Mouse (Mus musculus) right cerebral cortex, postnatal 25 days (tissue): ENCODE measurements around the gene Snapc2.
"Not testable (repeated sequence)": the region's sequence is repeated elsewhere in the genome, so short reads cannot be mapped to it uniquely, and the experiment has no call there.

Experiments
- DNase-seq: peaks from one replicate; pipeline ENCODE4 v3.0.0; 2022

Snapc2 gene

DNA sequence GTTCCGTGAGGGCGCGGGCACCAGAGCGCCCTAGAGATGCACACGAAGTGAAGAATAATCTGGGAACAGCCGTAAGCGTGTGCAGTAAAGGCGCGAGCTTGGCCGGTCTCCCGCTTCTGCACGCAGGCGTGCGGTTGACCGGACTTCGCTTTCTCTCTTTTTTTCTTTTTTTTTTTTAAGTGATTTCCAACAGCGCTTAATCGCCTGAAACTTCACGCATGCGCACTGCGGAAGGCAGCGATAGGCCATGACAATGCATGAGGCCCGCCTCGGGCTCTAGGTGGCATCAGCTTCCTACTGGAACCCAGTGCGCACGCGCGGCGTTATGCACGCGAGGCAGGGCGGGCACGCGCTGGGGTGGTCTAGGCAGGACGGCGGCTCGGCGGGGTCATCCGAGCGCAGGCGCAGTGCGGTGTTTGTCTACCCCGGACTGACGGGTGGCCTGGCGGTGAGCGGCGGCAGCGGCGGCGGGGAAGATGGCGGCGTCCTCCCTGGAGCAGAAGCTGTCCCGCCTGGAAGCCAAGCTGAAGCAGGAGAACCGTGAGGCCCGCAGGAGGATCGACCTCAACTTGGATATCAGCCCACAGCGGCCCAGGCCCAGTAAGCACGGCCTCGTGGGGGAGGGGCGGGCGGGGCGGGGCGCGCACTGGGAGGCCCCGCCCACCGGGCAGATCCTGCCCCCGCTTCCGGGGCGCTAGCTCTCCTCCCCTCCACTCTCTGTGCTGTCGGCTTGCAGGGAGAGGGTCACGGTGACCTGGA lies 14.3 kb upstream of the Snapc2 start, which contains the start of the genes Map2k7 and Gm49320:
Map2k7 (plus strand) TSS at position 307 of the 759 bp plus-strand sequence.
Gm49320 (plus strand) TSS at position 432 of the 759 bp plus-strand sequence.
- peak; percentile 100 for DNase-seq

DNA sequence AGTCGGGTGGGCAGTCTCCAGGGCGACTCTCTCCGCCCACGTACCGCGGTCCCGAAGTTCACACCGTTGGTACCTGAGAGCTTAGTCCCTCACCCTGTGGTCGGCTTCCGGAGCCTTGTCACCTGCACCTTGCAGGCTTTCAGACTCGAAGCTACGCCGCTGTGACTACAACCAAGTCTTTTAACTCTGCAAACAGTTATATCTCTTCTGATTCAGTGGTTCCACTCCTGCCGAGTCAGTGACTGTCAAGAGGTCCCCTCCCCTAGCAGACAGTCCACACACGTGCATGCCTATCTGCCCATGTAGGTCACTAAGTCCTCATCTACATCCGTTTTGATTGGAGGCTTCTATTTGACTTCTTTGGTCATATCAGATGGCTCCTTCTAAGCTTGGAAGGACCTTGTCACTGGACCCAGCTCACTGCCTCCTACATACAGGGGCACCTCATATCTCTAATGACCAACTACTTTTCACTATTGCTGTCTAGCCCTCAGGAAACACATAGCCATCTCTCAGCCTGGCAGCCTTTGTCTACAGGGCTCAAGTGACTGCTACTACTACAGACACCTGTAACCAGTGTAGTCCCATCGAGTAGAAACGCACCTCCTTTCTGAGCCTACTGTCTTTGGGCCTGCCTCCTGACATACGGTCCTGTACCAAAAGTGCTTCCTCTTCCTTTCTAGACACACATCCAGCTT lies 13.5 kb upstream of the Snapc2 start:
- DNase-seq, result no peak

- no peak for DNase-seq
Observed at GRCm38 (mm10) chr8:4245061-4245460, 7.8 kb upstream of the Snapc2 start.

- no peak for DNase-seq
Observed at GRCm38 (mm10) chr8:4245737-4246136, 7.1 kb upstream of the Snapc2 start.

DNA sequence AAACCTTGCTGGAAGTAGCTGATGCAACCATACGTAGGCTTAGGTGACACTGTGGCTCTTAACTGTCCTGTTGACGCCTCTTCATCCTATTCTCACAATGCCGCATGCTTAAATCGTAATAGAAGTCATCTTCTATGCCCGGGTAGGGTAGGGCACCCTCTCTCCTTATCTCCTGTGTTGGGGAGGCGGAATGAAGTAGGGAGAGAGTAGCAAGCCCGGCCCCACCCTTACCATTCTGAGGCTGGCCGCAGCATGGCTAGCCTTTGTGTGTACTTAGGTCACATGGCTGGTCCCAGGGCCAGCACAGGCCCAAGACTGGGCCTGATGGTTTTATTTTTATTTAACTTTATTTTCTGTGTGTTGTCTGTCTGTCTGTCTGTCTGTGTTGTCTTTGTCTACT lies 5.6 kb upstream of the Snapc2 start:
- DNase-seq, result no peak

- no peak for DNase-seq
Observed at GRCm38 (mm10) chr8:4247951-4248540, 4.8 kb upstream of the Snapc2 start, which contains the start of gene Tgfbr3l. Gene Tgfbr3l, plus strand, starts transcription at chr8:4248214.

GRCm38 (mm10) chr8:4249213-4249612 lies 3.7 kb upstream of the Snapc2 start:
- DNase-seq, result no peak

- DNase-seq, result peak; percentile 85
Observed at GRCm38 (mm10) chr8:4250306-4250970, 2.4 kb upstream of the Snapc2 start.

DNA sequence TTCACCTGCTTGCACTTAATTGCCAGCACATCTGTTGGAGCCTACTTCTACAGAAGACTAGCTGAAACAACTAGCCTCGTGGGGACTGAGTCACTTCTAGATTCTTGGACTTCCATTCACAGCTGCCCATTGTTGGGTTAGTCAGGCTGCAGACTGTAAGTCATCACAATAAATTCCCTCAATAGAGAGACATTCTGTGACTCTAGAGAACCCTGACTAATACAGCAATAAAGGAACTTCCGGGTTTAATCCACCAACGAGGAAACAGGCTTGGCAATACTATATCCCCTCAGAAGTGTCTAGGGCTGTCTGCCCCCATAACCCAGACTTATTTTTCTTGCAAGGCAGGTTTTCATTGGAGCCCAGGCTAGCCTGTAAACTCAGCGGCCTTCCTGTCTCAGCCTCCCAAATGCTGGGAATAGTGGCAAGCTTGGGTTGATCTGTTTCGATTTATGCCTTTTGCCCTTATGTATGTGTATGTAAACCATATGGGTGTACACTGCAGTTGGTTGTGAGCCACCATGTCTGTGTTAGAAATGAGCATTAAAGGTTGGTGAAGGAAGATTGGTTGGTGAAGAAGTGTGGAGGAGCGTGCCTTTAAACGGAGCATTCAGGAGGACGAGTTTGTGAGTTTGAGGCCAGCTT lies 642 bp upstream of the Snapc2 start:
- DNase-seq, result no peak

DNA sequence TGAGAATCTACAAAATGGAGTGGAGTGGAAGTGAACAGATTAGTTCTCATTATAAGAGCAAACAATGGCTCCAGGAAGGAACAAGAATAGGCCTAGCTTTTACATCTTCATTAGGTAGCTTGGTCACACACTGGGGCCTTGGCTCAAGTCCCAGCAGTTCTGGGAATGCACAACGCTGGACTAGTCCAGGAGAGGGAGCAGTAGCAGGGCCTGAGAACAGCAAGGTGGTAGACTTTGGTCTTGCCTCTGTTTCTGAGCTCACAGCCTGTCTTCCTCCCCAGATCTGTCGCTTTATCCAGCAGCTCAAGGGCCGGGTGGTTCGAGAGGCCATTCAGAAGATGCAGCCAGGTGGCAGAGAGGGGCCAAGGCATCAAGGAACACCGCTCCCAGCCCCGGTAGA lies 1.1 kb downstream of the Snapc2 start:
- no peak for DNase-seq

DNA sequence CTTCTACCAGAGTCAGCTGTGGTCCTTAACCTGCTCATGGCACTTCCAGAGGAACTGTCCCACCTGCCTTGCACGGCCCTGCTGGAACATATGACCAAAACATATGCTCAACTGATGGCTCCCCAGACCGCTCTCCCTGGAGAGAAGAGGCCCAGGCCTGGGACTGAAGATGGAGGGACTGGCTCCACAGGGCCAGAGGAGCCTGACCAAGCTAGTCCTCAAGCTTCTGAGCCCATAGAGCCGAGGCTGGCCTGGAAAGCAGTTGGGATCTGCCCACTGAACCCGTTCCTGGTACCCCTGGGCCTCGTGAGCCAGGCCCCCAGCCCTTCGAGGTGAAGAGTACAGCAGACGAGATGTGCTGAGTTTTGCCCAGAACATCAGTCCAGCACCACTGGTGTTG lies 2.6 kb downstream of the Snapc2 start:
- DNase-seq, result not testable (repeated sequence)

- DNase-seq, result peak; percentile 84
Observed at GRCm38 (mm10) chr8:4256911-4257310, 4.0 kb downstream of the Snapc2 start.

DNA sequence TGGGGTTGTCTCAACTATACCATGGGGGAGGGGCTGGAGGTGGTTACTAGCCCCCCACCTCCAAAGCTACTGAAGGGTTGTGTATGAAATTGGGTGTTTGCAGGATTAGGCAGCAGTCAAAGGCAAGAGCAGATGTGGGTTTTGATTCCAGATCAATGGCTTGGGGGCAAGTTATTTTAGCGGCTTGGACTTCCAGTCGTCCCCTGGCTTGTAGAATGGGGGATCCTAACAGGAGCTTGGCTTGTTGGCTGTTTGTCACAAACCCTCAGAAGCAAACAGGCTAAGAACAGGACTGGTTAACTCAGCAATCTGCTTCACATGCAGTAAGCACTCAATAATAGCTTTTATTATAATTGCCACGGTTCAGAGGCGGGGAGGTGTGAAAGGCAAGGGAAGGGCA lies 4.5 kb downstream of the Snapc2 start:
- DNase-seq, result no peak

GRCm38 (mm10) chr8:4258233-4258632 lies 5.4 kb downstream of the Snapc2 start:
- peak; percentile 80 for DNase-seq

GRCm38 (mm10) chr8:4258678-4259077 lies 5.8 kb downstream of the Snapc2 start:
- peak; percentile 62 for DNase-seq

GRCm38 (mm10) chr8:4259125-4259804 lies 6.4 kb downstream of the Snapc2 start, which contains the start of gene Ctxn1:
Gene Ctxn1, minus strand, starts transcription at chr8:4259274.
- peak; percentile 94 for DNase-seq

DNA sequence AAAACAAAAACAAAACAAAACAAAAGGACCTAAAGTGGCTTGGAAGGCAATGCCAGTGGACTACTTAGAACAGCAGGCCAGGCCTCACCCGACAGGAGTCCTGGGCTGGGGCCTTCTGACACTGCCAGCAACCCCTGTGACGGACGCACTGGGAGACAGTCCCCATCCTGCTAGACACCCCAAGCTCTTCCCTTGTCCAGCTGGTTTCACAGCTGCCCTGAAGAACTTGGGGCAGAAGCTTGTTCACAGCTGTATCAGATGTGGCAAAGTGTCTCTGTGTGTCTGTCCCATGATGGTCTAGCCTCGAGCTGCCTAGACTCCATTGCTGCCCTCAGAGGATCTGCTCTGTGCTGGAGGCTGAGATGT lies 6.9 kb downstream of the Snapc2 start:
- no peak for DNase-seq

DNA sequence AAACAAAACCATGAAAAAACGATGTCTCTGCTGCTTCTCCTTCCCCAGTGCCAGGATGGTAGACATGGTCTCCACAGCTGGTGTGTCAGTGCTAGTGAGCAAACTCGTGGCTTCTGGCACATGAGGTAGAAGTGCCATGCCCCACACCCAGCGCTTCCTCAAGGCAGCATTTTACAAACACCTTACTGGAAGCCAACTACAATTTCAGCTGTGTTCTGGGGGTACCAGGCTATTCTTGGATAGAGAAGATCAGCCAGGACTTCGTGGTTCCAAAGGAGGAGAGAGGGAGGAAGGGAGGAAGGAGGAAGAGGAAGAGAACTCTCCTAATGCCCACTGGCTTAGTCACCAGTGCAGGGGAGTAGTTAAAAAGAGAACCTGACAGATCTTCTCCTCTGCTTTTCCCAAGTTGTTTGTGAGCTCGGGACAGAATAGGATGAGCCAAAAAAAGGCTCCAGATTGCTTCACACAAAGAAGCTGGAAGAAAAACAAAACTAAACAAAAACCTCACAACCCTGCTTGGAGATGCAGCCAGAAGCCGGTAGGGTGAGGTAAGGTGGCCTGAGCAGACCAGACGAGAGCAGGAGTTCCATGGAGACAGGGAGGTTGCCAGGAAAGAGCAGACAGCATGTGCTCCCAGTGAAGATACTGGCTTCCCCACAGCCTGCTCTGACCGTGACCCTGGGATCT lies 10.4 kb downstream of the Snapc2 start:
- no peak for DNase-seq

GRCm38 (mm10) chr8:4265160-4265914 lies 12.5 kb downstream of the Snapc2 start:
- no peak for DNase-seq

DNA sequence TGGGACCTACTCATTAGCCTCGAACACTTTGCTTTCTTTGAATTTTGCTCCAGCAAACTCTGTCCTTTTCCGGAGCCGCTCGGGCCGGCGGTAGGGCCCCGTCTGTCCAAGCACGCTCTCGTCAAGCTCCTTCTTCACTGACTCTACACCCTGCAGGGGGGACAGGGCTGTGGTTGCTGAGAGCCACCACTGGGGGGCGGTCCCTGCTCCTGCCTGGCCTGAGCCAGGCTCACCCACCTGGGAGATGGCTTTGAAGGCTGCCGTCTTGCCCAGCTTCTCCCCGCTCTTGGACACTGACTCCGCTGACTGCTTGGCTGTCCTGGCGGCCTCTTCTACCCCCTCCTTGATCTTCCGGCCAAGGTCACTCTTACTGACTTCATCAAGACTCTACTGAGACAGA lies 14.7 kb downstream of the Snapc2 start:
- DNase-seq, result no peak

DNA sequence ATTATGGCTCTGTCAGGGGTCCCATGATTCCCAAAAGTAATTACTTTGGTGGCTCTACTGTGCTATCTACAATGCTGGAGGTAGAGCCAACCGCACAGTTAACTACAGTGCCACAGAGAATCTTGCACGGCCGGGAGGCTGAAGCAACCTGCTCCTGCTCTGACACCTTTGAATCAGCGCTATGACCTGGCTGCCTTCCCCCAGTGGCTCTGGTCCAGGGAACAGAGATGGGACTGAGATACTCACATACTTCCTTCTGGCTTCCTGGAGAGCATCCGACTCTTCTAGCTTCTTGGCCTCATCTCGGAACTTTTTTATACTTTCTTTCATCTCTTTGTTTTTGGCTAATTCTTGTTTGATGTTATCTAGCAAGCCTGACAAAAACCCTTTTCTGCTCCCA lies 16.7 kb downstream of the Snapc2 start:
- no peak for DNase-seq
